Mouse (Mus musculus) ovary, postnatal 10 days (tissue): ENCODE results near the gene Traf4.

Experiments
- DNase-seq: peaks from one replicate; pipeline ENCODE4 v3.0.0; 2022; ENCODE audit warnings: low spot score

Traf4 gene

DNA sequence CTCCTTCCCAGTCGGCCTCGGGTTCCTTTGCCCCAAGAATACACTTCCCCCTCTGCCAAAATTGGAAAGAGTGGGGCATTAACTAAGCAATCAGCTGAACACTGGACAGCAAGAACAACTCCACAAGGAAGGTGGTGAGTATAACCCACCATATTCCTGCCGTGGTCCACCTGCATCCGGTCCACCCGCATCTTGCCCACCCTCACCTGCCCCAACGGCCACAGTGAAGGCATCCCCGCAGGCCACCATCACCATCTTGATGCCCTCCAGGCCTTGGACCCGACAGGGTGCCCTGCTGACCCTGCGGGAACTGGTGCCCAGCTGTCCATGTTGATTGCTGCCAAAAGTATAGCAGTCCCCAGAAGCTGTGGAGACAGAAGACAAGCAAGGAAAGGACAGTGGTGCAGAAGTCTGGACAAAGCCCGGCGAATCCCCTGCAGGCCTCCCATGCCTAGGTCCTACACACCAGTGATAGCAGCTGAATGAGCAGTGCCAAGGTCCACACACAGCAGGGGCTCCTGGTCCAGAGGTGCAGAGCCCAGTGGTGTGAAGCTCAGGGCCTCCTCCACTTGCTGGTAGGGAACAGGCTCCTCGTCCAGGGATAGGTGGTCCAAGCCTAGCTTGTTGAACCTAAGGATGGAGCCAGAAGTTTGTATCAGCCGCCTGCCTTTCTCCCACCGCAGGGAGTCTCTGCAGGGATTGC is 2.0 kb upstream of the Traf4 start:
- no peak for DNase-seq

DNA sequence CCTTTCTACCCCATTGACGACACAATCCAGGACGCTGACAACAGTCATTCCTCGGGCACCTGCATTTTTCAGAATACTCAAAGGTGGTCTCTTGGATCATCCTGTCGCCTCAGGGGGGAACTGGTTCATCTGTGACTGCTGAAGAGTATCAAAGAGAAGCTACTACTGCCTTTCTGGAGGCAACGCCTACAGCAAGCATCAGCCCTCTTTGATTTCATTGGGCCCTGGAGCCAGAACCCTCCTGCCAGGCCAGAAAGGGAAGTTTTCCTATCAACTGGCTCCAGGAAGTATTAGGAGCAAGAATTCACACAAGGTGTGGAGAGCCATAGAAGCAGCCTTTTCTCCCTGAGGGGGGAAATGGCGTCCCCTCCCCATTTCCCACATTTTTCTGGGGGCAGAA is 1.3 kb upstream of the Traf4 start:
- DNase-seq: no peak

DNA sequence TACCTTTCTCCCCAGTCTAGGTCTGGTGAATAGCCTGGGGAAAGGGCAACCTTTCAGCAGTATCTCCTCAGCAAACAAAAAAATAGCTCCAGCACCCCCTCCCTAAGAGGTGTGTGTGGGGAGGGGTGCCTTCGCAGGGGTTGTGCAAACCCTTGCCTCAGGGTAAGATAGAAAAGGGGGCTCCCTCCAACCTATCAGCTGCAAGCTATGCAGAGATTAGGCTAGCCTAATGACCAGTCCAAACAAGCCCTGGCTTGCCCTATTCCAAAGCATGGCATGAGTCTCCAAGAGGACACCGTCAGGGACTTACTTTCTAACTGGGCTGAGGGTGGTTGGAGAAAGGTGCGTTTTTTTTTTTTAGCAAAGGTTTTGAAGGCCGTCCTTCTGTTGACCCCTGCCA is 772 bp upstream of the Traf4 start:
- no peak for DNase-seq

DNA sequence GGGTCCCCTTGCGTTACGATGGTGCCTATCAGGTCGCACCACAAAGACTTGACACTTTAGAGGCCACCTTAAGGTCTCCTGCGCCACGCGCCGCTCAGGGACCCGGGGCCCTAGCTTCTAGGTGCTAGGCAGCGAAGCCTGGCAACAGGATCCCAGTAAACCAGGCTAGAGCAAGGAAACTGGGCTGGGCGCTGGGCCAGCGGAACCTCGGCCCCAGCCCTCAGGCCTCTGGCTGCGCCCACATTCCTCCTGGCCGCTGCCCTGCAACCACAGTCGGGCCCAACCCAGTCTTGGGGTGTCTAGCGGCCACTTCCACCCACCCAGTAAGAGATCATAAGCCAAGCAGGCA is 346 bp upstream of the Traf4 start:
- DNase-seq: no peak

DNA sequence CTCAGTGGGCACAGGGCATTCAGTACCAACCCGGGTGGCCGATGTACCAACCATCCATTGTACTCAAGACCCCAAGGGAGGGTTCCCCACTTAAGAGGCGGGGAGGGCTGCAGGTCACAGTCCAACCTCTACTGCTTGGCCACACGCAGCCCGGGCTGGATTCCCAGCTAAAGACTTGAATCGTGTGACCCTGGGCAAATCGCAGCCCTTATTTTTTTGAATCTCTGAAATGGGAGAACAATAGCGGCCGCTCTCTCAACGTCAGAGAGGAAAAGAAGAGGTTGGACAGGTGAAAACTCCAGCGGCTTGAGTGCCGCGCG is 825 bp downstream of the Traf4 start:
- no peak for DNase-seq

DNA sequence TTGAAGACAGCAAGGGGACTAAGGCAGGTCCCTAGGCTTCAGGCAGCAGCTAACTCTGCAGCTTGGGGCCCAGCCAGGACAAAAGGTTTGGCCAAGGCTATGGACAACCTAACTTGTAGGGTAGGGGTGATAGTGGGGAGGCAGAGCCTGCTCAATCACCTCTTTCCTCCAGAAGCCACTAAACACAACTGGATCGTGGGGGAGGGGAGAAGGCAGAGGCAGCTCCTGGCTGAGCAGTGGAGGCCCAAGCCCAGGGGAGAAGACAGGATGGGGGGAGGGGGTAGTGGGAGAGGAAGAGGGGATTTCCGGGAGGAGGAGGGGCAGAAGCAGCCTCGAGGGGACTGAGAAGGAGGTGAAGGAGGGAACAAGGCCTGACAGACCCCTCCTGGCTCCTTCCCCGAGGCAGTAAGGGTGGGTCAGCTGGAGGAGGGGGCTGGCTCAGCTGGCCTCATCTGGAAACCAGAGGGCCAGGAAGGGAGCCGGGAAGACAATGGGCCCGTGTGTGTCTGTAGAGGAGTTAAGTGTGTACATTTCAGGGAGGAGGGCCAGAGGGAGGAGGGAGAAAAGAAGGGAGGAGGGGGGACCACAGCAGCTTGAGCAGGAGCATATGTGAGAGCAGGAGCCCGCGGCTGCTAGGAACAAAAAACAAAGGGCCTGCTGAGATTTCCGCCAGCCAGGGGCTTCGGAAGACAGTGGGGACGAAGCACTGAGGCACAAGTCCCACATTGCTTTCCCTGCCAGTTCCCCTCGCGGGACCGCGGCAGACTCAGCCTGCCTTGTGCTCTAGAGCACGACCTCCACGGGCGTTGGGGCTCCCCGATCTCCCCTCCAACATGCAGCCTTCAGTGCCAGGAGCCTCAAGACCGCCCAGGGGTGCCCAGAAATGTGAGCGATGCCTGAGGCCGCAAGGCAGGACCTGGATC is 1.4 kb downstream of the Traf4 start:
- peak; percentile 62 for DNase-seq

DNA sequence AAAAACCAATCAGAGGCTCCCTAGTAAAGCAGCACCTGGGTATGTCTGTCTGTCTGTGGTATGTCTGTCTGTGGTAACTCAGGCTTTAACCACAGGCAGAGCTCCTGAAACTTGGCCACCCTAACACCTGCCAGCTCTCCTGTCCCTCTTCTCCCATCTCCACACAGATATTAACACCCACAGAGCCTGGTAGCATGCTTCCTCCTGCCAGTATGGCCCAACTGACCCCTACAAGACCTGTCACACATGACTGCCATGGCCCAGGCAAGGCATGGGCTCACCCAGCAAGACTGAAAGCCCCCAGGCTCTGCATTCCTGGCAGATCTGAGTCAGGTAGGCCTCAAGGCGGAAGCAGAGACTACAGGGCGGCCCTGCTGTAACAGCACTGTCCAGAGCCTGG is 2.3 kb downstream of the Traf4 start:
- DNase-seq: no peak

DNA sequence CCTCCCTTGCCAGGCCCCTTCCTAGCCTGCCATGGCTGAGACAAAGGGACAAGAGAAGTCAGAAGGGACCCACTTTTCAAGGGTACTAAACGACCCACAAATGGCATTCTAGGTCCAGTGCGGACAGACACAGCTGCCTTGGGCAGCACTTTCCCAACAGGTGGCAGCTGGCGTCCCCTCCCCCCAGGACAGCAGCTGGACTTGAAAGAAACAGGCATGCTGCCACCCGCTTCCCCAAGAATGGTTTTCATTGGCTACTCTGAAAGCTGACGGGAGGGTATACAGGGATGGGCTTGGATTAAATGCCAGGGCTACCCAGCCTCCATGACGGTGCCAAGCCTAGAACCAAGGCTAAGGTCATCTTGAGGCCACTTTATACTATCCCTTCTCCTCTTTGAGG is 2.9 kb downstream of the Traf4 start:
- no peak for DNase-seq

DNA sequence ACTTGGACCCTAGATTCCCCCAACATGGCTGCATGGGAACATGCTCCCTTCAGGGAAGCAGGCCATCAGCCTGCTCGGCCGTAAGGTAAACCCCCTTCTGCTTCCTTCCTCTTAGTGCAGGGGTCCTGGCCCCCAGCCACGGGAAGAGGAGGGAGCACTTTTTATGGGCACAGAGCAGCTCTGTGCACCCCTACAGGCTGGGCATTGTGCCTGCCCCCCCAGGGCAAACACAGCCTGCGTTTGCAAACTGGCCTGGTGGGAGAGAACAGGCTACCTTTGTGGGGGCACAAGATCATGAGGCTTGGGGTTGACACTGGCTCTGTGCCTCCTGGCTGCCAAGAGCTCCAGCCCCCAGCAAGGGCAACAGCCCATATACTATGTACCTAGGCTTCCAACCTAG is 3.4 kb downstream of the Traf4 start:
- no peak for DNase-seq

DNA sequence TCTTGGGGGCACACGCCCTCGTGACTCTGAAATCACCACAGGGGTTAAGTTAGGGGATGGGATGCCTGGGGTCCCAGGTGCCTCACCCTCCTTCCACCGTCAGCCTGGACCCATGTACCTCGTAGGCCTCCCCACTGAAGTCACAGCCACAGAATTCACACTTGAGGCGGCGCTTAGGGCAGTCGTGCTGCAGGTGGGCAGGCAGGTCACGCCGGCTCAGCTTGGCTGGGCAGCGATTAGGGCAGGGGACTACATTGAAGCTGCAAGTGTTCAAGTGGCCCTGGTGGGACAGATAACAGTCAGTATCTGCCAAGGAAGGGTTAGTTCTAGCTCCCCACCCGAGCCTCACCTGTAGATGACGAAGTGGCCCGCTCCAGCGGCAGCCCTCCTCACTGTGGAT is 4.2 kb downstream of the Traf4 start:
- no peak for DNase-seq

DNA sequence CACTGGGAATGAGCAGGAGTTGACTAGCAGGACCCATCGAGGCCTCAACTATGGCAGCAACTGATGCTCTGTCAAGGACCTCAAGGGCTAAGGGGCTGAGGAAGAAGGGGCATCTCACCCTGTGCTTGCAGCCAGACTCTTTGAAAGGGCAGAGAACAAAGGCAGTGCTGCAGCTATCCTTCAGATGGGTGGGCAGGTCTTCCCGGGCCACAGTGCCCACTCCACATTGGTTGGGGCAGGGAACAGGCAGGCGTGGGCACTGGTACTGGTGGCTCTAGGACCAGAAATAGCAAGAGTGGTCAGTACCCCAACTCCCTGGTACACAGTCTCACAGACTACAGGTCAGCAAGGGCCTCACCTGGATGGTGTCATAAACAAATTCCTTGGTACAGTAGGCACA is 4.7 kb downstream of the Traf4 start:
- DNase-seq: no peak

DNA sequence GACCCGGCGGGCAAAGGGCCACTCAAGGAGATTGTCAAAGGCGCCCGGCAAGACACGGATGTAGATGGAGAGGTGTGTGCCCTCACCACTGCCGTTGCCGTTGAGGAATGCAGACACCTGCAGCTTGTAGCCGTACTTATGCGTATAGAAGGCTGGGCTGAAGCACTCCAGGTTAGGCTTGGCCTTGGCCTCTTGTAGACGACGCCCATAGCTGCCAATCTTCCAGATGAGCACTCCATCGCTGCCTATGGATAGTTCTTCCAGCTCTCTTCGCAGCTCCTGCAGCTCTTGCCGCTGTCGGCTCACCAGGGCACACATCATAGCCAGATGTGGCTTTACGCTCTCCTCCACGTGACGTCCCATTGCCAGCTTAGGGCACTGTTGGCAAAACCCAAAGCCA is 5.2 kb downstream of the Traf4 start:
- DNase-seq: no peak

DNA sequence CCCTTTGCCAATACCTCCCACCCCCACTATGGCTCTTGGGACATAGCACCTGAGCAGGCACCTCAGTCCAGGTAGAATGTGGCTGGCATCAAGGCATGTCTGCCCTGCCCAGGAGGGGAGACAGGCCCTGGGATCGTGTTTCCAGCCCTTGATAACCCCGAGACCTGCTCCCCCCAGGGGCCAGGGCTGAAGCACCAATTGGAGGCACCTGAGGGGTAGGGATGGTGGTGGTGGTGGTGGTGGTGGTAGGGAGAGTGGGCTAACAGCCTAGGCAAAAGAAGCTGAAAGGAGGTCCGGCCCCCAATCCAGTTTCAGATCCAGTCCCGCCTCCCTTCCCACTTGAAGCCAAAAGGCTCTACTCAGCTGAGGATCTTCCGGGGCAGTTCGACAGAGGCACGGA is 5.8 kb downstream of the Traf4 start:
- no peak for DNase-seq

DNA sequence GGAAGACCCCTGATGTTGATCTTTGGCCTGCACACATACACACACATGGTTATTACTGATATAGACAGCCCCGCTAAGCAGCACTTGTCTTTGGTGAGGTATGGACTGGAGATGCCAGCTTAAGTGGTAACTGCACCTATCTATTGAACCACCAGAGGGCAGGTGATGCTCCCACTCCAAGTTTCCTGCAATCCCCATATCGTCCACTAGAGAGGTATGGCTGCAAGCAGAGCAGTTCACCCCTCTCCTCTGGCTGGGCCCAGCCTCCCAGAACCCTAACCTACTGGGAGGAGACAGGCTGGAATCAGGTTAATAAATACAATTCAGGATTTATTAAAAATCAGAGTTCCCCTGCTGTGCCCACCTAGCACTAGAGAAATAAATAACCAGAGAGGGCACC is 6.3 kb downstream of the Traf4 start:
- DNase-seq: no peak

DNA sequence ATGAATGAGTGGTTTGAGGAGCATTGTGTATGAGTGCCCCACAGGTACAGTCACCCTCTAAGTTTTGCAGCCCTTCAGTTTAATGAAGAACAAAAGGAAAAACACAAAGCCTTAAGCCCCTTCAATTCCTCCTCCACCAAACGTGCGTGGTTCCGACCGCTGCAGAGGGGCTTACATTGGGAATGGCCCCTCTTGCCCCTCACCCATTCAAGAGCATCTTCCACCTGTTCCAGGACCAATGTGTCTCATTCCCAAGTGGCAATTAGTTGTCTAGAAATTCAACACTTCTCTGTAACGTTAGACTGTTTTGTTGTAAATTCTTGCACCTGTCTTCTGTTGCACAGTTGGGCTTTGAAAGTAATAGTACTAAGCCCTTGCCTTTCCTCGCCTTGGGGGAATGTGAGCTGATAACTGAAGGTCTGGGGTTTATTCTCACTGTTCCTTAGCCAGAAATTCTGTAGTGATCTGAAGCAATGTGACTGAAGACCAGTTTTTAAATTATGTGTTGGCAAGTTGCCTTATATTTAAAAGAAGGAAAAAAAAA is 9.2 kb downstream of the Traf4 start:
- DNase-seq: no peak

DNA sequence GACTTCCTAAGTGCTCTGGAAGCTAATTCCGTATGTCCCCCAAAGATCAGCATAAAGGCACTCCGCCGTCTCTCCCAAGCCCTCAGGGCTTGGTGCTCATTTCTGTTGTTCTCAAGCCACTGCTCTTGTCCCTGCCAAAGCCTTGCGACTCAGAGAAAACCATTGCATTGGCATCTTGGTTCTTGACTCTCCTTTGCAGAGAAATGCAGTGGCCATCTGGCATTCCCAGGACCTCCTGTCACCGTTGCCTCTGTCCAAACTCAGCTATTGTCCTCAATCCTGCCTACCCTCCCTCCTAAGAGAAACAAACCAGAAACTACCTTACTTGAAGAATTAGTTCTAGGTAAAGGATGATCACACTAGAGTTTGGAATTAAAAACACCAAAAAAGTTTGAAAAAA is 9.7 kb downstream of the Traf4 start:
- no peak for DNase-seq

DNA sequence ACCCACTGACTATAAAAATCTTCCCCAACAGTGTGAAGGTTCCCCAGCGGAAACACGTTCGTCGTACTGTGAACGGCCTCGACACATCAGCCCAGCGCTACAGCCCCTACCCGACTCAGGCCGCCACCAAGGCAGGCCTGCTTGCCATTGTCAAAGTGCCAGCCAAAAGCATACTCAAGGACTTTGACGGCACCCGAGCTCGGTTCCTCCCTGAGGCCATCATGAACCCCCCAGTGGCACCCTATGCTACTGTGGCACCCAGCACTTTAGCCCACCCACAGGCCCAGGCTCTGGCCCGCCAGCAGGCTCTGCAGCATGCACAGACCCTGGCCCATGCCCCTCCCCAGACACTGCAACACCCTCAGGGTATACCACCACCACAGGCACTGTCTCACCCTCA is 11.6 kb downstream of the Traf4 start:
- no peak for DNase-seq

DNA sequence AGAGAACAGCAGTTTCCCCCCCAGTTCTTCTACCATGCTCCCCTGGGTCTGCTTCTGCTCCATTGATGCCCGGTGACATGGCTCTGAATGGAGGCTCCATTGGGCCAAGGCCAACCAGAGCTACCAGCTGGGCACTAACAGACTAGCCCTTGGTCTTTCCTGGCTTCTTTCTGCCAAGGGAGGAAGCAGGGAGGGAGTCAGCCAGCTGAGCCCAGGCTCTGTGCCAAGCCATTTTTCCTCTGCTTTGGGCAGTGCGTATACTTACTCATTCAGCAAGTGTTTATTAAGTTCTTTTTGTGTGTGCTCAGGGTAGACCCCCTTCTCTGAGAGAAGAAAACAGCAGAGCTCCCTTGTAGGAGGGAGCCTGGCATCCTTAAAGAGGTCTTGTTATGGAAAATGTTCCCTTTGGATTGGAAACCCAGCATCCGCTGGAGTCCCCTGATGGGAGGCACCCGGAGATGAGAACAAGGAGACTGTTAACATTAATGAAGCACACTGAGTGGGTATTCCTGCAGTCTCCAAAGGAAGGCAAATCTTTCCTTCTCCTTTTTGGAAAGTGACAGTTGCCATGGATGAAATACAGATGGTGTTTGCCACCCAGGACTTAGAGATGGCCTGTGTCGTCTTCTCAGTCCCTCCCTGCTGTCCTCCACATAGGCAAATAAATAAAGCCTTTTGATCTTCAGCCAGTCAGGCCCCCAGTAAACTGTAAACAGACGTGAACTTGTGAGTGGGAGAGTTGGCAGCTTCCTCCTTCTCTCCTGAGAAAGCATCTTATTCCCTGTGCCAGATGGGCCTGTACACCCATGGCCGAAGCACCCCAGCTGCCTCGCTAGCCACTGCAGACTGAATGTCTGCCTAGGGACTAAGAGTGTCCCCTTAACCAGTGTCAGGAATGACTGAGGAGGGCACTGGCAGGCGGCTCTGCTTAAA is 12.8 kb downstream of the Traf4 start:
- DNase-seq: no peak

DNA sequence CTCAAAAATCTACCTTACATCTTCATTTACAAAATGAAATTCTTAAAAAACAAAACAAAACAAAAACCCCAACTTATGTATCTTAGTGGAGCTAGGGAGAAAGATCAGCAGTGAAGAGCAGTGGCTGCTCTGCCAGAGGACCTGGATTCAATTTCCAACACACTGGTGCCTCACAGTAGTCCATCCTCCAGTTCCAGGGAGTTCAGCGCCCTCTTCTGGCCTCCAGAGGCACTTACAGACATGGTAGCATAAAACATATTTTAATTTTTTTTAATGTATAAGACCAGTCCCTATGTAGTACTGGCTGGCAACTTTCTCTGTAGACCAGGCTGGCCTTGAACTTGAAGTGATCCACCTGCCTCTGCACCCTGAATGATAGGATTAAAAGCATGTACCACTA is 14.2 kb downstream of the Traf4 start:
- no peak for DNase-seq

DNA sequence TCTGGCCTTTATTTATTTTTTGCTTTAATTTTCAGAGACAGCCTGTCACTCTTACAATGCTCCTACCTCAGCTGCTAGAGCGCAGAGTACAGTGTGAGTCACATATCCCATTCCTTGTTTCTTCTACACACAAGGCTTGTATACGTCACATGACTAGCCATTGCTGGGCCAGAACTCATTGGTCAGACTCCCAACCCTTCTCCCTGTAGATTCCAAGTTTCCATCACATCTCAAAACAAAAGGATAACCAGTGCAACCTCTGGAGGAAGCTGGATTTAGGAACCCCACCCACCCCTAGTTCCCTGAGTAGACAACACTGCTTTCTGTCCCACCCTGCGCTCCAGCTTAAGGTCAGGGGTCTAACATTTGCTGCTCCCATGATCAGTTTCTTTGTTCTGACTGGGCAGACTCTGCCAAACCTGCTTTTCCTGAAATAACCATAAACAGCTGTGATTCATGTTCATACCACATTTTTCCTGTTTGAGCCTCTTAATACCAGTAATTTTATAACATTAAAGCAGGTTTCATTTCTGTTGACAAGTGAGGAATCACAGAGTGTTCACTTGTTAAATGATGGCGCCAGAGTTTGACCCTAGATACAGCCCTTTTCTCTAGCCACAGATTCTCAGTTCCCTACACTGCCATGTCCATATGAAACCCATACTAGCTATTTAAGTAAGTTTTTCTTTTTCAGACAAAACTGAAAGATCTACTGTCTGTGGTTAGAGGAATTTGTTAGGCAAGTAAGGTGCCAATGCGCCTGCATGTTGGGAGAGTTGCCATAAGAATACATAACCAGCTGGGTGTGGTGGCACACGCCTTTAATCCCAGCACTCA is 18.5 kb downstream of the Traf4 start:
- no peak for DNase-seq

DNA sequence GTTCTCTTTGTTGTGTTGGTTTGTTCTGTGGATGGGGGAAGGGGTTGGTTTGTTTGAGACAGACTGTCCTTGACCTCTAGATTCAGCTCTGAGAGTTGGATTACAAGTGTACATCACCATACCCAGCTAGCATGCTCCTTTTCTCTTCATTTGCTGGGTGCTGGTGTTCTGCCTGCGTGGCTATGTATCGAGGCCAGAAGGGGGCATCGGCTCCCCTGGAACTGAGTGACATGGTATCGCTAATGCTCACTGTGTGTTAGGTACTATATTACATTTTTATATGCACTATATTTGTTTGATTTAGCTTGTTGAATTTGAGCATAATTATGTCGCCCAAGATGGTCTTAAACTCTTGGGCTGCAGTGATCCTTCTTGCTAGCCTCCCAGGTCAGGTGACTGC is 19.2 kb downstream of the Traf4 start:
- DNase-seq: no peak

DNA sequence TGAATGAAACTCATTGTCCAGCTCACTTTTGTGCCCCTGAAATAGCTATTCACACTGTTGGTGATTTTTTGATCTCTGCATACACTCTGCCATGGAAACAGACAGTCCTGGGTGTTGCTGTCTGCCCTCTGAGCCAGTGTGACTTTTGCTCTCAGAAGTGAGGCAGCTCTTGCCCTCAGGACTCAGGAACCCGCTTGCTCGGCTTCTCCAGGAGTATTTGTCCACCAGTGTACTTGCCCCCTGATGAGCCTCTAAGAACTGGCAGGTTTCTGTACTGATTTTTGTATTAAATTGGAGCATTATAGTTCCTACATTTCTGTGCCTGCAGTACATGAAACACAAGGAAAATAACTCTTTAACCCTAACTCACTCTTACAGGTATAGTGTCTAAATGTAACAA is 21.9 kb downstream of the Traf4 start:
- DNase-seq: no peak
